Mouse (Mus musculus) liver, postnatal 0 days (tissue): Measurements from ENCODE around the gene Pcgf3. TPM values are rescaled to one million over a fixed set of nuclear protein-coding genes. Genes with fewer than 3 reads are reported as not detected.

Experiments used
- ATAC-seq: fragments of 200-750 bp; cut with Nextera tagmentation; 2 replicates; pipeline ENCODE4 v1.8.0; 2017; ENCODE audit warnings: mild to moderate bottlenecking, moderate library complexity
- DNase-seq: peaks from one replicate; pipeline ENCODE4 v3.0.0-alpha.2; 2016
- H3K27ac ChIP-seq: fragments of 300-500 bp; sonication (generic); 2 replicates; pipeline ENCODE4 v1.5.1; 2014; ENCODE audit warnings: antibody characterized with exemption, moderate library complexity, mild to moderate bottlenecking, low read depth
- H3K27me3 ChIP-seq: fragments of 300-500 bp; sonication (generic); 2 replicates; pipeline ENCODE4 v1.6.1; 2014; ENCODE audit warnings: low read length, control low read depth, mixed read lengths; ENCODE audit not compliant: insufficient read depth
- H3K36me3 ChIP-seq: fragments of 300-500 bp; sonication (generic); replicated peaks from 2 replicates; pipeline ENCODE4 v1.6.1; 2014; ENCODE audit warnings: mild to moderate bottlenecking, control low read depth, low read length, moderate library complexity, mixed read lengths; ENCODE audit not compliant: insufficient read depth
- H3K4me1 ChIP-seq: fragments of 300-500 bp; sonication (generic); 2 replicates; pipeline ENCODE4 v1.6.1; 2014; ENCODE audit warnings: antibody characterized with exemption, mild to moderate bottlenecking, control low read depth; ENCODE audit not compliant: insufficient read depth
- H3K4me2 ChIP-seq: fragments of 300-500 bp; sonication (generic); 2 replicates; pipeline ENCODE4 v1.6.1; 2014; ENCODE audit warnings: low read depth, mild to moderate bottlenecking, low read length, moderate library complexity, mixed read lengths
- H3K4me3 ChIP-seq: fragments of 300-500 bp; sonication (generic); 2 replicates; pipeline ENCODE4 v1.5.1; 2014; ENCODE audit warnings: low read depth, low read length
- H3K9ac ChIP-seq: fragments of 300-500 bp; sonication (generic); replicated peaks from 2 replicates; pipeline ENCODE4 v1.6.1; 2014; ENCODE audit warnings: mild to moderate bottlenecking, moderate library complexity
- H3K9me3 ChIP-seq: fragments of 300-500 bp; sonication (generic); 2 replicates; pipeline ENCODE4 v1.6.1; 2016; ENCODE audit warnings: mild to moderate bottlenecking, control low read depth, low read length, mixed read lengths
- CTCF ChIP-seq: sonication (generic); IDR thresholded peaks from 2 replicates; pipeline ENCODE4 v1.5.1; 2016; ENCODE audit warnings: antibody characterized with exemption, low read depth
- EP300 ChIP-seq: IDR thresholded peaks from 2 replicates; pipeline ENCODE4 v1.6.1; 2016; ENCODE audit warnings: antibody characterized with exemption, low read depth, mild to moderate bottlenecking
- WGBS: fragments of 180-500 bp; shearing (Covaris S2); extraction: QIAGEN DNeasy Blood & Tissue Kit; methylation state at CpG from one replicate; pipeline ENCODE4 v1.1.7; 2014; ENCODE audit not compliant: insufficient replicate concordance; 5-methylcytosine and 5-hydroxymethylcytosine counted together
- polyA plus RNA-seq: library from polyadenylated mRNA; unstranded; fragments of >200 nt; fragmentation: Nextera tagmentation; extraction: Ambion mirVana; gene quantifications from 2 replicates; pipeline ENCODE4 v1.2.1, GENCODE M21; 2015

Gene Pcgf3
- polyA plus RNA-seq, 1 experiment from 2014 or later: 5.0 TPM

GRCm38 (mm10) chr5:108462446-108462845 lies 1.4 kb downstream of the Pcgf3 start:
- no peaks in the 10 kb centered on the region for H3K9me3 ChIP-seq
- ATAC-seq (no peak), DNase-seq (no peak)
- peak overlapping the region; percentile 78 for H3K4me2 ChIP-seq
- 46% methylated on average over 4 of the region's 4 CpGs for WGBS
- H3K27me3 ChIP-seq: no peaks in the 10 kb centered on the region
- peak overlapping the region; percentile 98 for H3K4me3 ChIP-seq
- peak overlapping the region; percentile 89; the same call in 1 of the 2 replicates for H3K27ac ChIP-seq
- H3K36me3 ChIP-seq: 0 out of 2 replicates have a peak, but pooled peaks cover 2% of the 10 kb centered on the region
- TF ChIP-seq CTCF: no peak
- no peak for TF ChIP-seq EP300
- H3K9ac ChIP-seq: peak overlapping the region; percentile 99
- H3K4me1 ChIP-seq: peaks cover 55% of the 10 kb centered on the region

GRCm38 (mm10) chr5:108465131-108465891 lies 4.3 kb downstream of the Pcgf3 start:
- no peak for ATAC-seq
- Histone ChIP-seq H3K9ac (peak overlapping the region; percentile 6; the same call in 1 of the 2 replicates), H3K4me1 (peaks cover 55% of the 10 kb centered on the region), H3K9me3 (no peaks in the 10 kb centered on the region), H3K27ac (peak overlapping the region; percentile 59), H3K36me3 (0 out of 2 replicates have a peak, but pooled peaks cover 2% of the 10 kb centered on the region), H3K27me3 (no peaks in the 10 kb centered on the region), H3K4me2 (peak overlapping the region; percentile 78), H3K4me3 (no peak overlapping the region)
- DNase-seq: no peak
- no peak for TF ChIP-seq CTCF
- TF ChIP-seq EP300: peak; percentile 53; the same call in 1 of the 2 replicates
- 58% methylated on average over 6 of the region's 6 CpGs for WGBS

GRCm38 (mm10) chr5:108466647-108467046 lies 5.6 kb downstream of the Pcgf3 start:
- H3K36me3 ChIP-seq: 0 out of 2 replicates have a peak, but pooled peaks cover 2% of the 10 kb centered on the region
- no peak for DNase-seq
- no peak overlapping the region for H3K27ac ChIP-seq
- no peak overlapping the region for H3K4me2 ChIP-seq
- H3K4me3 ChIP-seq: no peak overlapping the region
- no peaks in the 10 kb centered on the region for H3K27me3 ChIP-seq
- no peaks in the 10 kb centered on the region for H3K9me3 ChIP-seq
- TF ChIP-seq EP300 (no peak), CTCF (no peak)
- ATAC-seq: no peak
- WGBS: 100% methylated on average over 1 of the region's 1 CpGs
- peaks cover 49% of the 10 kb centered on the region for H3K4me1 ChIP-seq
- H3K9ac ChIP-seq: no peak overlapping the region

- ATAC-seq (no peak), DNase-seq (no peak)
- 73% methylated on average over 7 of the region's 7 CpGs for WGBS
- Histone ChIP-seq H3K36me3 (peaks cover 25% of the 10 kb centered on the region), H3K4me2 (no peak overlapping the region), H3K4me1 (peaks cover 26% of the 10 kb centered on the region), H3K27me3 (no peaks in the 10 kb centered on the region), H3K9me3 (no peaks in the 10 kb centered on the region), H3K9ac (no peak overlapping the region), H3K4me3 (no peak overlapping the region), H3K27ac (no peak overlapping the region)
- TF ChIP-seq EP300: no peak
- no peak for TF ChIP-seq CTCF
These were observed 8.6 kb downstream of the Pcgf3 start for GRCm38 (mm10) chr5:108469617-108470016.

GRCm38 (mm10) chr5:108473737-108474136 lies 12.7 kb downstream of the Pcgf3 start:
- H3K9ac ChIP-seq: no peak overlapping the region
- no peak overlapping the region for H3K4me3 ChIP-seq
- no peak overlapping the region for H3K4me2 ChIP-seq
- WGBS: 86% methylated on average over 4 of the region's 4 CpGs
- no peaks in the 10 kb centered on the region for H3K27me3 ChIP-seq
- H3K4me1 ChIP-seq: no peaks in the 10 kb centered on the region
- peaks cover 58% of the 10 kb centered on the region for H3K36me3 ChIP-seq
- H3K27ac ChIP-seq: no peak overlapping the region
- no peaks in the 10 kb centered on the region for H3K9me3 ChIP-seq
- ATAC-seq (no peak), DNase-seq (no peak)
- TF ChIP-seq EP300 (no peak), CTCF (no peak)

GRCm38 (mm10) chr5:108475977-108476376 lies 14.9 kb downstream of the Pcgf3 start:
- Histone ChIP-seq H3K4me2 (no peak overlapping the region), H3K4me3 (no peak overlapping the region), H3K4me1 (no peaks in the 10 kb centered on the region), H3K9ac (no peak overlapping the region), H3K27me3 (no peaks in the 10 kb centered on the region), H3K9me3 (no peaks in the 10 kb centered on the region), H3K36me3 (peaks cover 58% of the 10 kb centered on the region), H3K27ac (no peak overlapping the region)
- DNase-seq (no peak), ATAC-seq (no peak)
- no peak for TF ChIP-seq CTCF
- TF ChIP-seq EP300: no peak
- WGBS: 80% methylated on average over 3 of the region's 3 CpGs
